29 mouse cellular contexts compared by ENCODE assay signal in genomic region chr17:34354539-34354938, GRCm38 (mm10). TPM values are rescaled to one million over a fixed set of nuclear protein-coding genes. Genes with fewer than 3 reads are reported as not detected.
DNase-seq lines count a peak whose midpoint lies in the region; ATAC-seq and TF ChIP-seq lines count a peak whose summit lies in the region.
"Had no signal": no experiment of that assay in that cellular context is flagged by ENCODE, and none has a peak within 500 bp of the region (broad histone marks: within the 10 kb centered on the region; RNA-seq: fewer than 3 reads in every experiment).

TSS of gene Btnl2 (plus strand) at chr17:34354822.

- intact Hi-C loops in heart, adult 2 months (cut with DNase I), result no loop called here

- TF ChIP-seq CTCF in heart, adult 2 months (IDR thresholded peaks at IDR 0.05), result no peak
- TF ChIP-seq CTCF in CH12.LX (conservative IDR thresholded peaks at IDR 0.05 in 1 of 2, IDR thresholded peaks at IDR 0.05 in 1 of 2; ENCODE audit: low read depth in 2 of 2, low read length in 2 of 2), result no peak

- no peak within 1 kb of the TSS for H3K9ac ChIP-seq in heart, adult 2 months (ENCODE audit: low read depth, low read length)
- H3K9ac ChIP-seq in CH12.LX (ENCODE audit: insufficient read depth, low read depth), result no peak within 1 kb of the TSS
- H3K9ac ChIP-seq: embryonic facial prominence, embryonic 15.5 days; forebrain, embryonic 12.5 days; heart, embryonic 12.5 days; hindbrain, embryonic 13.5 days; kidney, embryonic 15.5 days; limb, embryonic 15.5 days; midbrain, embryonic 13.5 days; neural tube, embryonic 15.5 days had no signal

- TF ChIP-seq RAD21 in CH12.LX (IDR thresholded peaks at IDR 0.05; ENCODE audit: low read depth, low read length), result no peak

- no peak for DNase-seq in heart, adult 2 months
- DNase-seq in heart, adult 18-20 months, result no peak
- DNase-seq in CH12.LX (ENCODE audit: extremely low read depth), result no peak
- DNase-seq in embryo, embryonic 10.5 days (ENCODE audit: low spot score), result no peak
- no peak for DNase-seq in cerebellum, adult 9-10 months
- DNase-seq in adrenal gland, adult (ENCODE audit: inconsistent age in 2 of 2, low spot score in 1 of 2), result no peak
- DNase-seq: cerebellum, adult 11 months; cerebellum, adult 9-11 months; gastrocnemius, postnatal 25 days; heart, postnatal 4 days; kidney, adult 18-20 months; kidney, postnatal 25 days; right cerebral cortex, postnatal 25 days had no signal

- in situ Hi-C loops in CH12.LX (cut with MboI; ENCODE audit: low pct_ligation_motif_present, low pct_unique_long_range_greater_than_20kb, low sequenced_read_pairs), result no loop called here

- H3K4me2 ChIP-seq in CH12.LX (ENCODE audit: insufficient read depth, low read depth, poor library complexity, severe bottlenecking), result no peak within 1 kb of the TSS
- H3K4me2 ChIP-seq: embryonic facial prominence, embryonic 15.5 days; forebrain, embryonic 12.5 days; heart, embryonic 12.5 days; hindbrain, embryonic 13.5 days; kidney, embryonic 15.5 days; limb, embryonic 15.5 days; midbrain, embryonic 13.5 days; neural tube, embryonic 15.5 days had no signal

- no peak within 1 kb of the TSS for H3K4me3 ChIP-seq in heart, adult 2 months
- peak within 1 kb of the TSS in 2 of 3 experiments; percentile 16 to 28 for H3K4me3 ChIP-seq in CH12.LX (replicated peaks in 1 of 3; ENCODE audit: low read depth in 2 of 3, low read length in 2 of 3, poor library complexity in 1 of 3)
- no peak within 1 kb of the TSS for H3K4me3 ChIP-seq in macrophage (ENCODE audit: inconsistent target)
- H3K4me3 ChIP-seq: embryonic facial prominence, embryonic 10.5 days; embryonic facial prominence, embryonic 15.5 days; forebrain, embryonic 12.5 days; heart, embryonic 12.5 days; hindbrain, embryonic 13.5 days; kidney, embryonic 15.5 days; limb, embryonic 10.5 days; limb, embryonic 15.5 days; midbrain, embryonic 13.5 days; neural tube, embryonic 15.5 days had no signal

- 78% methylated on average over 5 of the region's 5 CpGs for WGBS in heart, adult 2 months
- 79% methylated on average over 5 of the region's 5 CpGs for WGBS in macrophage (ENCODE audit: missing documents)

- ATAC-seq in common myeloid progenitor, adult 5-6 weeks (replicated peaks; ENCODE audit: low read depth, poor library complexity, severe bottlenecking), result 0 out of 2 replicates have a peak, but pooled peaks have one; percentile 15
- ATAC-seq: midbrain, embryonic 13.5 days; Patski had no signal

- H3K27me3 ChIP-seq in heart, adult 2 months (ENCODE audit: control insufficient read depth, insufficient read depth, low read length), result peaks cover 3% of the 10 kb centered on the region; the same call in 1 of the 2 replicates
- no peaks in the 10 kb centered on the region for H3K27me3 ChIP-seq in CH12.LX (replicated peaks)
- H3K27me3 ChIP-seq: embryonic facial prominence, embryonic 15.5 days; forebrain, embryonic 12.5 days; kidney, embryonic 15.5 days had no signal

- TF ChIP-seq POLR2A in heart, adult 2 months (IDR thresholded peaks at IDR 0.05; ENCODE audit: insufficient read depth, low read depth, low read length), result no peak
- no peak for TF ChIP-seq POLR2A in CH12.LX (IDR thresholded peaks at IDR 0.05; ENCODE audit: low read depth, low read length)

- dilution Hi-C loops in CH12.LX (cut with MboI; ENCODE audit: extremely low pct_ligation_motif_present, extremely low pct_unique_long_range_greater_than_20kb, low sequenced_read_pairs), result no loop called here

- no peaks in the 10 kb centered on the region for H3K36me3 ChIP-seq in heart, adult 2 months (ENCODE audit: control insufficient read depth, insufficient read depth, low read length)
- H3K36me3 ChIP-seq in CH12.LX (replicated peaks in 1 of 2; ENCODE audit: control insufficient read depth in 1 of 2, insufficient read depth in 1 of 2, low read length in 1 of 2) (no peaks in the 10 kb centered on the region), macrophage (ENCODE audit: inconsistent target) (no peaks in the 10 kb centered on the region)
- H3K36me3 ChIP-seq: embryonic facial prominence, embryonic 10.5 days; embryonic facial prominence, embryonic 15.5 days; forebrain, embryonic 12.5 days; heart, embryonic 12.5 days; hindbrain, embryonic 13.5 days; kidney, embryonic 15.5 days; limb, embryonic 10.5 days; limb, embryonic 15.5 days; midbrain, embryonic 13.5 days; neural tube, embryonic 15.5 days had no signal

- peaks cover 5% of the 10 kb centered on the region for H3K9me3 ChIP-seq in CH12.LX (replicated peaks; ENCODE audit: low read length)
- H3K9me3 ChIP-seq: embryonic facial prominence, embryonic 10.5 days; embryonic facial prominence, embryonic 15.5 days; forebrain, embryonic 12.5 days; hindbrain, embryonic 13.5 days; kidney, embryonic 15.5 days; limb, embryonic 10.5 days; limb, embryonic 15.5 days; midbrain, embryonic 13.5 days; neural tube, embryonic 15.5 days had no signal

- no peaks in the 10 kb centered on the region; the same call in 1 of the 2 replicates for H3K4me1 ChIP-seq in heart, adult 2 months (ENCODE audit: control insufficient read depth, insufficient read depth, low read length)
- peaks cover 18 to 20% of the 10 kb centered on the region in 2 experiments for H3K4me1 ChIP-seq in CH12.LX (ENCODE audit: control insufficient read depth in 1 of 2, insufficient read depth in 2 of 2)
- H3K4me1 ChIP-seq: embryonic facial prominence, embryonic 10.5 days; embryonic facial prominence, embryonic 15.5 days; forebrain, embryonic 12.5 days; heart, embryonic 12.5 days; hindbrain, embryonic 13.5 days; kidney, embryonic 15.5 days; limb, embryonic 10.5 days; limb, embryonic 15.5 days; midbrain, embryonic 13.5 days; neural tube, embryonic 15.5 days had no signal

- no peaks in the 10 kb centered on the region for H3K79me2 ChIP-seq in heart, adult 2 months (replicated peaks; ENCODE audit: control insufficient read depth, insufficient read depth, low read length)
- H3K79me2 ChIP-seq in CH12.LX (replicated peaks; ENCODE audit: control insufficient read depth, extremely low read depth, insufficient read depth, poor library complexity, severe bottlenecking), result no peaks in the 10 kb centered on the region
- H3K79me2 ChIP-seq in macrophage (ENCODE audit: inconsistent target), result no peaks in the 10 kb centered on the region

- H3K27ac ChIP-seq in heart, adult 2 months, result peak within 1 kb of the TSS; percentile 5; the same call in 1 of the 2 replicates
- H3K27ac ChIP-seq in CH12.LX (ENCODE audit: insufficient read depth, low read depth) (no peak within 1 kb of the TSS), macrophage (peak within 1 kb of the TSS; percentile 84)
- H3K27ac ChIP-seq: embryonic facial prominence, embryonic 10.5 days; embryonic facial prominence, embryonic 15.5 days; forebrain, embryonic 12.5 days; hindbrain, embryonic 13.5 days; kidney, embryonic 15.5 days; limb, embryonic 10.5 days; limb, embryonic 15.5 days; midbrain, embryonic 13.5 days; neural tube, embryonic 15.5 days had no signal

- no peak for TF ChIP-seq EP300 in heart, adult 2 months (IDR thresholded peaks at IDR 0.05; ENCODE audit: insufficient read depth, low read depth, low read length)
- no peak for TF ChIP-seq EP300 in CH12.LX (IDR thresholded peaks at IDR 0.05; ENCODE audit: low read length)

TF ChIP-seq in CH12.LX, 34 proteins besides CTCF, POLR2A, EP300 and RAD21:
- no peak for TF ChIP-seq ZKSCAN1 (IDR thresholded peaks at IDR 0.05; ENCODE audit: borderline replicate concordance, low read depth, low read length)
- no peak for TF ChIP-seq RCOR1 (conservative IDR thresholded peaks at IDR 0.05; ENCODE audit: low read depth, low read length)
- no peak for TF ChIP-seq PAX5 (IDR thresholded peaks at IDR 0.05; ENCODE audit: low read length)
- TF ChIP-seq IRF4 (IDR thresholded peaks at IDR 0.05; ENCODE audit: low read depth, low read length), result no peak
- TF ChIP-seq ZC3H11A (IDR thresholded peaks at IDR 0.05; ENCODE audit: low read depth, low read length), result no peak
- no peak for TF ChIP-seq SIN3A (IDR thresholded peaks at IDR 0.05; ENCODE audit: low read length)
- TF ChIP-seq BHLHE40 (IDR thresholded peaks at IDR 0.05; ENCODE audit: low read depth, low read length), result no peak
- TF ChIP-seq CHD1 (IDR thresholded peaks at IDR 0.05; ENCODE audit: low read depth, low read length), result no peak
- TF ChIP-seq UBTF (IDR thresholded peaks at IDR 0.05; ENCODE audit: low read depth, low read length), result no peak
- TF ChIP-seq TCF12 (IDR thresholded peaks at IDR 0.05; ENCODE audit: low read depth, low read length), result no peak
- TF ChIP-seq MAZ (IDR thresholded peaks at IDR 0.05; ENCODE audit: low read depth, low read length), result no peak
- TF ChIP-seq ETS1 (conservative IDR thresholded peaks at IDR 0.05; ENCODE audit: low read depth, low read length), result no peak
- TF ChIP-seq JUND (conservative IDR thresholded peaks at IDR 0.05; ENCODE audit: low read depth, low read length), result no peak
- TF ChIP-seq MEF2A (IDR thresholded peaks at IDR 0.05; ENCODE audit: borderline replicate concordance, low read depth, low read length), result no peak
- TF ChIP-seq ZMIZ1 (IDR thresholded peaks at IDR 0.05; ENCODE audit: low read depth, low read length), result no peak
- no peak for TF ChIP-seq MAX (IDR thresholded peaks at IDR 0.05; ENCODE audit: low read length)

RNA-seq across cellular contexts. Expression of gene Btnl2, which starts in this region (rescaled TPM):
- total RNA-seq in heart, adult 2 months (2021), result under 1 TPM; 0.41 to 0.44 TPM
- 0.26 and 0.31 TPM in 2 replicates for polyA plus RNA-seq in heart, adult 2 months (2012; rRNA removed)
- total RNA-seq in heart, adult 18-20 months (2021), result under 1 TPM; 0.26 to 0.32 TPM
- total RNA-seq in CH12.LX (2012; rRNA removed), result 1.1 and 1.2 TPM in 2 replicates
- 1.9 and 2.0 TPM in 2 replicates for total RNA-seq in CH12.LX (2014; rRNA removed)
- polyA plus RNA-seq in CH12.LX (2012; ENCODE audit: insufficient read length, low read depth), result 4.8 and 5.6 TPM in 2 replicates
- total RNA-seq in common myeloid progenitor, adult 5-6 weeks (2017), result not detected in 2 replicates
- total RNA-seq in macrophage (2018; cell fraction: chromatin; rRNA removed), result 1 to 10 TPM in 2 of 26 experiments, under 1 TPM in 14, not detected in 10; 0.25 to 1.3 (median 0.33) TPM
- under 1 TPM in 24 of 26 experiments, not detected in 2; 0.03 to 0.19 (median 0.09) TPM for total RNA-seq in macrophage (2018; cell fraction: cytosol; rRNA removed)
- under 1 TPM in 17 of 26 experiments, not detected in 9; 0.22 to 0.60 (median 0.39) TPM for total RNA-seq in macrophage (2018; cell fraction: nucleus; rRNA removed)
- 0.12 to 0.34 TPM (median 0.14 TPM) in 3 replicates for polyA plus RNA-seq in macrophage (2018)
- total RNA-seq: megakaryocyte-erythroid progenitor cell, adult 5-6 weeks; MEL had no signal
- polyA plus RNA-seq: embryonic facial prominence, embryonic 10.5 days; forebrain, embryonic 12.5 days; heart, postnatal 0 days; hindbrain, embryonic 13.5 days; limb, embryonic 10.5 days; midbrain, embryonic 13.5 days; neural tube, embryonic 15.5 days; Patski had no signal

Comparison
In these comparisons a context has a peak if more than half of its experiments do, and no peak if none do; other contexts are left out.
1. Peak in ATAC-seq in common myeloid progenitor, adult 5-6 weeks; RNA of the gene not detected or under 1 TPM.
2. H3K4me3 ChIP-seq: peak in CH12.LX (2 of 3); none in heart, adult 2 months (single experiment) and macrophage (single experiment).